Mouse (Mus musculus) heart, embryonic 10.5 days (tissue): ENCODE data around the gene Pfn1. TPM values are rescaled to one million over a fixed set of nuclear protein-coding genes. Genes with fewer than 3 reads are reported as not detected.

Experiments used
- DNase-seq: peaks from one replicate; pipeline ENCODE4 v3.0.0-alpha.2; 2017; ENCODE audit warnings: low spot score
- H3K27ac ChIP-seq: fragments of 300-500 bp; sonication (generic); 2 replicates; pipeline ENCODE4 v1.5.1; 2016; ENCODE audit warnings: mild to moderate bottlenecking
- H3K27me3 ChIP-seq: fragments of 300-500 bp; sonication (generic); 2 replicates; pipeline ENCODE4 v1.6.1; 2016; ENCODE audit warnings: mild to moderate bottlenecking; ENCODE audit not compliant: poor library complexity, insufficient read depth, severe bottlenecking
- H3K36me3 ChIP-seq: fragments of 300-500 bp; sonication (generic); 2 replicates; pipeline ENCODE4 v1.6.1; 2016; ENCODE audit warnings: mild to moderate bottlenecking, moderate library complexity
- H3K4me1 ChIP-seq: fragments of 300-500 bp; sonication (generic); 2 replicates; pipeline ENCODE4 v1.6.1; 2016; ENCODE audit warnings: mild to moderate bottlenecking
- H3K4me3 ChIP-seq: fragments of 300-500 bp; sonication (generic); 2 replicates; pipeline ENCODE4 v1.5.1; 2016; ENCODE audit warnings: mild to moderate bottlenecking, moderate library complexity
- H3K9me3 ChIP-seq: fragments of 300-500 bp; sonication (generic); 2 replicates; pipeline ENCODE4 v1.6.1; 2016; ENCODE audit warnings: mild to moderate bottlenecking, moderate library complexity
- WGBS: fragments of 180-500 bp; shearing (Covaris S2); methylation state at CpG from one replicate; pipeline ENCODE4 v1.1.7; 2016; 5-methylcytosine and 5-hydroxymethylcytosine counted together
- polyA plus RNA-seq: library from polyadenylated mRNA; unstranded; fragments of >200 nt; fragmentation: Nextera tagmentation; extraction: Ambion mirVana; gene quantifications from 2 replicates; pipeline ENCODE4 v1.2.1, GENCODE M21; 2016

The Pfn1 gene
- polyA plus RNA-seq, 1 experiment from 2014 or later = 2,208 TPM

GRCm38 (mm10) chr11:70687601-70688199 lies 33.3 kb upstream of the Pfn1 start, which contains the start of gene Camta2:
TSS of gene Camta2 (minus strand) at chr11:70688105.
- Histone ChIP-seq H3K4me1 (peaks cover 37% of the 10 kb centered on the region), H3K9me3 (no peaks in the 10 kb centered on the region), H3K36me3 (peaks cover 35% of the 10 kb centered on the region), H3K27ac (peak within 1 kb of the TSS; percentile 96), H3K4me3 (peak within 1 kb of the TSS; percentile 92), H3K27me3 (no peaks in the 10 kb centered on the region)
- peak; percentile 90 for DNase-seq
- under 1% methylated on average over 55 of the region's 55 CpGs for WGBS

GRCm38 (mm10) chr11:70686901-70687566 lies 32.6 kb upstream of the Pfn1 start:
- WGBS = 5% methylated on average over 16 of the region's 16 CpGs
- DNase-seq = no peak
- Histone ChIP-seq H3K4me1 (peaks cover 43% of the 10 kb centered on the region), H3K27me3 (no peaks in the 10 kb centered on the region), H3K36me3 (peaks cover 40% of the 10 kb centered on the region), H3K4me3 (peak overlapping the region; percentile 92), H3K27ac (peak overlapping the region; percentile 96), H3K9me3 (no peaks in the 10 kb centered on the region)

DNA sequence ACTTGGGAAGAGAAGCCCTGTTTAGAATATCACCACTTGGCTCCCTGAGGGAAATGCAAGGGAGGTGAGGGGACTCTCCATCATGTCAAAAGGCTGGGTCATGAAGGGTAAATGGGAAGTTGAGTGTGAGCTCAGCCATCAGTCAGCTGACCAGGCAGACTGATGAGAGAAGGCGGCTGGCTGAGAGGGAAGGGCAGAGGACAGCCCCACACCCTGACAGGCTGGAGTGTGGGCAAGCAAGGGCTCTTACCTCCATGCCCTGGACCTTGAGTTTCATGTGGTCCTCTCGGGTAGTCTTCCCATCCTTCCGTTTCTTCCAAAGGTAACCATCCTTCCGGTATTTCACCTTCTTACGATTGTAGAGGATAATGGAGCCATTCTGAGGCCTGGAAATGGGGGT lies 29.2 kb upstream of the Pfn1 start:
- peaks cover 66% of the 10 kb centered on the region for H3K36me3 ChIP-seq
- H3K27ac ChIP-seq = no peak overlapping the region
- H3K4me1 ChIP-seq = peaks cover 42% of the 10 kb centered on the region
- WGBS = 76% methylated on average over 5 of the region's 5 CpGs
- 0 out of 2 replicates have a peak, but pooled peaks cover 3% of the 10 kb centered on the region for H3K27me3 ChIP-seq
- no peak for DNase-seq
- H3K4me3 ChIP-seq = no peak overlapping the region
- H3K9me3 ChIP-seq = no peaks in the 10 kb centered on the region

DNA sequence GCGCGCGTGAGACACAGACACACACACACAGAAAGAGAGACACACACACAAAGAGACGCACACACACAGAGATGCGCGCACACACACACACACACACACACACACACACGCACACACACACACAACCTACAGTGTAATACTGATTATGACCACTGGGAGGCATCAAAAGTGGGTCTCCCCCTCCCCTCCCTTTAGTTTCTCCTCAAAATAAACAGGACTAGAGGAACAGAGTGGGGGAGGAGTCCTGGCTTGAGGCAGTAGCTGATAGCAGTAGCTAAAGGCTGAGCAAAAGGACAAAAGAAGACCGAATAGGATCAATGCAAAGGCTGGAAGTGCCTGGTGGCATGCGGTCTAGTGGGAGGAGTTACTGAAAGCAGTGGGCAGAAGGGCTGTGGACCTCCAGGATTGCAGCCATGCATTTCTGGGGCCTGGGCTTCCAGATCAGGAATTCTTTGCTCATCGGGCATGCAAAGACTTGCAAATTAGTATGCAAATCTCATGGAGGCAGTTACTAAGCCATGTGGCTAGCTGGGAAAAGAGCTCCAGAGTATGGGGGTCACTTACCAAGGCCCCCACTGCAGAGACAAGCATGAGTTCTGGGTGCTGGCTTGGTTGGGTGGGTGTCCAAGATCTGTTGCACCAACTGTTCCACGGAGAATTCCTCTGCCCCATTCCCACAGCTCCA lies 27.6 kb upstream of the Pfn1 start:
- peak overlapping the region; percentile 69 for H3K27ac ChIP-seq
- peaks cover 71% of the 10 kb centered on the region for H3K36me3 ChIP-seq
- H3K27me3 ChIP-seq = 0 out of 2 replicates have a peak, but pooled peaks cover 3% of the 10 kb centered on the region
- H3K4me1 ChIP-seq = peaks cover 29% of the 10 kb centered on the region
- WGBS = 14% methylated on average over 8 of the region's 11 CpGs
- H3K4me3 ChIP-seq = 0 out of 2 replicates have a peak overlapping the region, but pooled peaks have one; percentile 3
- no peak for DNase-seq
- no peaks in the 10 kb centered on the region for H3K9me3 ChIP-seq

GRCm38 (mm10) chr11:70681170-70681569 lies 26.7 kb upstream of the Pfn1 start:
- H3K4me1 ChIP-seq = peaks cover 25% of the 10 kb centered on the region
- H3K27me3 ChIP-seq = 0 out of 2 replicates have a peak, but pooled peaks cover 3% of the 10 kb centered on the region
- no peaks in the 10 kb centered on the region for H3K9me3 ChIP-seq
- DNase-seq = no peak
- WGBS = 55% methylated on average over 12 of the region's 12 CpGs
- H3K27ac ChIP-seq = peak overlapping the region; percentile 69; the same call in 1 of the 2 replicates
- no peak overlapping the region for H3K4me3 ChIP-seq
- peaks cover 76% of the 10 kb centered on the region for H3K36me3 ChIP-seq

- Histone ChIP-seq H3K4me3 (no peak overlapping the region), H3K4me1 (peaks cover 24% of the 10 kb centered on the region), H3K9me3 (no peaks in the 10 kb centered on the region), H3K36me3 (peaks cover 76% of the 10 kb centered on the region), H3K27ac (no peak overlapping the region), H3K27me3 (0 out of 2 replicates have a peak, but pooled peaks cover 3% of the 10 kb centered on the region)
- no peak for DNase-seq
- 91% methylated on average over 8 of the region's 8 CpGs for WGBS
Measured at GRCm38 (mm10) chr11:70679894-70680293, 25.4 kb upstream of the Pfn1 start.

- Histone ChIP-seq H3K27me3 (0 out of 2 replicates have a peak, but pooled peaks cover 3% of the 10 kb centered on the region), H3K4me3 (no peak overlapping the region), H3K27ac (no peak overlapping the region), H3K9me3 (no peaks in the 10 kb centered on the region), H3K4me1 (peaks cover 25% of the 10 kb centered on the region), H3K36me3 (peaks cover 75% of the 10 kb centered on the region)
- 92% methylated on average over 8 of the region's 8 CpGs for WGBS
- DNase-seq = no peak
Measured at GRCm38 (mm10) chr11:70679361-70679760, 24.9 kb upstream of the Pfn1 start.

- Histone ChIP-seq H3K4me3 (no peak overlapping the region), H3K36me3 (peaks cover 75% of the 10 kb centered on the region), H3K9me3 (no peaks in the 10 kb centered on the region), H3K27ac (no peak overlapping the region), H3K27me3 (0 out of 2 replicates have a peak, but pooled peaks cover 3% of the 10 kb centered on the region), H3K4me1 (peaks cover 27% of the 10 kb centered on the region)
- WGBS = 81% methylated on average over 2 of the region's 2 CpGs
- DNase-seq = no peak
Measured at GRCm38 (mm10) chr11:70678576-70678975, 24.1 kb upstream of the Pfn1 start.

DNA sequence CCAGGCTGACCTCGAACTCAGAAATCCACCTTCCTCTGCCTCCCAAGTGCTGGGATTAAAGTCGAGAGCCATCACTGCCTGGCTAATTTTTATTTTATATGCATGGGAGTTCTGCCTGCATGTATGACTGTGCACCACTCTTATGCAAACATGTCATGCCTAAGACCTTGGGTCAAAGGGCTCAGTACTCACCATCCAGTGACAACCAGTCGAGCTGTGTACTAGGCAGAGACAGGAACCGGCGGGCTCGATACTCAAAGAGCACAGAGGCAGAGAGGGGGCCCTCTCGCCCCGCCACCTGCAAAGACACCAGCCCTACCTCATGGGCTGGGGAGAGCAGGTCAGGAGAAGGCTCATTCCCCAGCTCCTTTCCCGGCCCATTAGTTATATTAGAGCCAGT lies 23.6 kb upstream of the Pfn1 start:
- no peak overlapping the region for H3K27ac ChIP-seq

GRCm38 (mm10) chr11:70674501-70674900 lies 20.1 kb upstream of the Pfn1 start:
- DNase-seq = no peak
- peaks cover 54% of the 10 kb centered on the region for H3K36me3 ChIP-seq
- WGBS = 60% methylated on average over 11 of the region's 11 CpGs
- H3K4me1 ChIP-seq = peaks cover 33% of the 10 kb centered on the region
- no peak overlapping the region for H3K27ac ChIP-seq
- no peak overlapping the region for H3K4me3 ChIP-seq
- no peaks in the 10 kb centered on the region for H3K27me3 ChIP-seq
- no peaks in the 10 kb centered on the region for H3K9me3 ChIP-seq

More for the DNA sequence above, 23.6 kb upstream of the Pfn1 start:
- H3K4me1 ChIP-seq = peaks cover 27% of the 10 kb centered on the region
- no peak for DNase-seq
- H3K4me3 ChIP-seq = no peak overlapping the region
- WGBS = 83% methylated on average over 9 of the region's 9 CpGs
- H3K36me3 ChIP-seq = peaks cover 71% of the 10 kb centered on the region
- H3K27me3 ChIP-seq = 0 out of 2 replicates have a peak, but pooled peaks cover 3% of the 10 kb centered on the region
- no peaks in the 10 kb centered on the region for H3K9me3 ChIP-seq

GRCm38 (mm10) chr11:70674014-70674413 lies 19.6 kb upstream of the Pfn1 start:
- Histone ChIP-seq H3K36me3 (peaks cover 50% of the 10 kb centered on the region), H3K27ac (no peak overlapping the region), H3K4me3 (no peak overlapping the region), H3K27me3 (no peaks in the 10 kb centered on the region), H3K9me3 (no peaks in the 10 kb centered on the region), H3K4me1 (peaks cover 33% of the 10 kb centered on the region)
- 84% methylated on average over 6 of the region's 6 CpGs for WGBS
- no peak for DNase-seq

DNA sequence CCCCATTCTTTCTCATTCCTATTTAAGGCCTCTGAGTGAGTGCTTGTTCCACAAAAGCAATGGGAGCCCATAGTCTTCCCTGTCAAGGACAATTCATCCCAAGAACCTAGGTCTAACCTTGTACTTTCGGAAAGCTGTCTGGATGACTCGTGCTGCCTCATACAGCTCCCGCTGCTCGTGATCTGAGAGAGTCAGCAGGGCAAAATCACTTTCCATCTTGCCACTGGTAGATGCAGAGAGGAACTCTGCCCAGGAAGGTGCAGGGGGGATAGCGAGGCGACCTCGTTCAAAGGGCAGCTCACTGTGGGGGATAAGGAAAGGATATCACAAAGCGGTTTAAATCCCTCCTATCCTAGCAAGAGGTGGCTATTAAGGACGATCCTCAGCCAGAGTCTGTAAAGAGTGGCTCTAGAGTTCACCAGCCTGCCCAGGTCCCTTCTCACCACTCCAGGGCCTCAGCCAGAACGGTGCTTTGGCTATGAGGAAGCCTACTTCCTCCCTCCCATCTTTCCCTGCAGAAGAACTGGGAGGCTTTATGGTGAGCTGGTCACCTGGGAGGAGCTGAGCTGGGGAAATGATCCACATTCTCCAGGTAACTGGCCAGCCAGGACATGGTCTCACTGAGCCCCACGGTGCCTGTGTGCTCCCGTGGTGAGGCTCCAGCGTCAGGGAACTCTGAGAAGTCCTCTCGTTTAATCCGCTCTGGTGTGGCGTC lies 17.0 kb upstream of the Pfn1 start:
- Histone ChIP-seq H3K9me3 (no peaks in the 10 kb centered on the region), H3K4me3 (0 out of 2 replicates have a peak overlapping the region, but pooled peaks have one; percentile 77), H3K27ac (peak overlapping the region; percentile 96; the same call in 1 of the 2 replicates), H3K36me3 (peaks cover 47% of the 10 kb centered on the region), H3K4me1 (peaks cover 41% of the 10 kb centered on the region), H3K27me3 (no peaks in the 10 kb centered on the region)
- WGBS = 81% methylated on average over 16 of the region's 16 CpGs
- no peak for DNase-seq
